Mouse (Mus musculus) neural tube, embryonic 12.5 days (tissue): Measurements from ENCODE around the gene Map3k5. TPM values are rescaled to one million over a fixed set of nuclear protein-coding genes. Genes with fewer than 3 reads are reported as not detected.
A peak's percentile ranks its signal among the peaks of the same experiment; 100 is the strongest.

Experiments used
- ATAC-seq: fragments of 200-750 bp; cut with Nextera tagmentation; 2 replicates; pipeline ENCODE4 v1.8.0; 2017; ENCODE audit warnings: low read depth, mild to moderate bottlenecking, moderate TSS enrichment, moderate library complexity; ENCODE audit not compliant: low FRiP score
- H3K27ac ChIP-seq: fragments of 300-500 bp; sonication (generic); 2 replicates; pipeline ENCODE4 v1.5.1; 2016
- H3K27me3 ChIP-seq: fragments of 300-500 bp; sonication (generic); replicated peaks from 2 replicates; pipeline ENCODE4 v1.6.1; 2016; ENCODE audit warnings: mild to moderate bottlenecking
- H3K36me3 ChIP-seq: fragments of 300-500 bp; sonication (generic); 2 replicates; pipeline ENCODE4 v1.6.1; 2016; ENCODE audit warnings: mild to moderate bottlenecking
- H3K4me1 ChIP-seq: fragments of 300-500 bp; sonication (generic); 2 replicates; pipeline ENCODE4 v1.6.1; 2016
- H3K4me2 ChIP-seq: fragments of 300-500 bp; sonication (generic); replicated peaks from 2 replicates; pipeline ENCODE4 v1.6.1; 2016; ENCODE audit warnings: mild to moderate bottlenecking
- H3K4me3 ChIP-seq: fragments of 300-500 bp; sonication (generic); 2 replicates; pipeline ENCODE4 v1.5.1; 2016
- H3K9ac ChIP-seq: fragments of 300-500 bp; sonication (generic); 2 replicates; pipeline ENCODE4 v1.6.1; 2016; ENCODE audit warnings: mild to moderate bottlenecking
- H3K9me3 ChIP-seq: fragments of 300-500 bp; sonication (generic); 2 replicates; pipeline ENCODE4 v1.6.1; 2016; ENCODE audit warnings: mild to moderate bottlenecking
- WGBS: fragments of 180-500 bp; shearing (Covaris S2); methylation state at CpG from one replicate; pipeline ENCODE4 v1.1.7; 2016; 5-methylcytosine and 5-hydroxymethylcytosine counted together
- polyA plus RNA-seq: library from polyadenylated mRNA; unstranded; fragments of >200 nt; fragmentation: Nextera tagmentation; extraction: Ambion mirVana; gene quantifications from 2 replicates; pipeline ENCODE4 v1.2.1, GENCODE M21; 2016

Gene Map3k5
- polyA plus RNA-seq, 1 experiment from 2014 or later, result 1.1 TPM

DNA sequence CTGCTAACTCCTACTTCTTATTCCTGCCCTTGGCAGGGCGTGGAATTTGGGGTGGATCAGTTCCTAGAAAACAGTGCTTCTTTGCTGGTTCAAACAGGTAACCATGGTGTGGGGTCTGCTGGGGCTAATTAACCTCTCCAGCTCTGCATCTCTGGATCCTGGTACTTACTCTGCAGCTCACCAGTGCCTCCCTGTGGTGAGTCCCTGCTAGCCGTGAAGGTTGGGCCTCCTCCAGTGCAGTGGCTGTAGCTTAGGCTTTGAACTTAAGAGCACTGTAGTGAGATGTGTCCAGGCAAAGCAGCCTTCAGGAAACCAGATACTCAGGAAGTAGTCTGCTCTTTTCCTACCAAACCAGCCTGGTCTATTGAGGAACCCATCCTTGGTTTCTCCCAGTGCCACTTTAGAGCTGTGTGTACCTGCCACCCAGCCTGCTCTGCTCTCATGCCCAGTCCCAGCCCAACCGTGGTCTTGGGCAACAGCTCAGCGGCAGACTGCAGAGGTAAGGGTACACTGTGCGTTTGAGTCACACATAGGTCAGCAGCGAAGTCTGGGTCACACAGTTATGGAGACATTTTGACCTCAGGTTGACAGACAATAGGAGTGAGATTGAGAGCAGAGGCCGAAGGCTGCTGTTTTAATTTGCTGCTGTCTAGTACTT is 139.1 kb downstream of the Map3k5 start:
- WGBS, result 67% methylated on average over 7 of the region's 7 CpGs
- Histone ChIP-seq H3K9me3 (no peaks in the 10 kb centered on the region), H3K27ac (no peak overlapping the region), H3K27me3 (no peaks in the 10 kb centered on the region), H3K4me3 (no peak overlapping the region), H3K36me3 (no peaks in the 10 kb centered on the region), H3K9ac (no peak overlapping the region), H3K4me1 (no peaks in the 10 kb centered on the region), H3K4me2 (no peak overlapping the region)
- 0 out of 2 replicates have a peak, but pooled peaks have one; percentile 61 for ATAC-seq

DNA sequence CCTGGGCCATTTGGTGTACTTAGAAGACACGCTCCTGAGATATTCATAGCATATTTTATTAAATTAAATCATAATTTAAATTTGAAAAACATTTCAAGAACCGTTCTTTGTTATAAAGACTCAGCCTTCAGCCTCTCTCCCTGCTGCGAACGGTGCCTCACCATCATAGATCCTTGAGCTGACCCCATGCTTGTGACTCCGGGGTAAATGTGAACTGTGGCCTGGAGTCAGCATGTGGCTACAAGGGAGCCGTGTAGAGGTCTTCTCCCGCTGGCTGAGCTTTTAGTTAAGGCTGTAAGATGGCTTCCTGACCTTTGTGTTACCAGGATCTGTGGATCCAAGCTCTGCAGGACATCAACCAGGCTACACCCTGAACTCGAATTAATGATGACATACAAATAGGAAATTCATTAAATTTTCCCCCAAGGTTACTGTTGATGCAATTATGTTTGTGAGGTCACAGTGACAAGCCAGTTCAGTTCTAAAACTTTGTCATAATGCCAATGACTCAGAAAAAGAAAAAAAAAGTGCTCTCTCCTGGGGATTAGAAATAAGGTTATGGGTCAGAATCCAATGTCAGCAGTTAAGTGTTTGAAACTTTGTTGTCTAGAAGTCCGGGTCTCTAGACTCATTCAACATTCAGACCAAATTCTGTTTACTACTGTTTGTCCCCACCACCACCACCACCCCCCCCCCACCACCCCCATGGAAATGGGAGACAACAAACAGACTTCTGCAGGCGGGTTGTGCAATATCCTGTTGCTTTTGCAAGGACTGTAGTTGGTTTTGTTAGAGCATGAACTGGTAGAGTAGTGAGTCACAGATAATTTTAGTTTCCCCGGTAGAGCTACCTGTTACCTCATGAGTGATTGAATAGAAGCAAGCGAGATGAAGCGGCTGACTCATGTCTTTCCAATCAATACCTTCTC is 142.5 kb downstream of the Map3k5 start:
- no peak overlapping the region for H3K27ac ChIP-seq
- no peak for ATAC-seq
- H3K36me3 ChIP-seq, result no peaks in the 10 kb centered on the region
- H3K9me3 ChIP-seq, result no peaks in the 10 kb centered on the region
- H3K27me3 ChIP-seq, result no peaks in the 10 kb centered on the region
- WGBS, result 80% methylated on average over 13 of the region's 13 CpGs
- no peak overlapping the region for H3K4me2 ChIP-seq
- H3K4me1 ChIP-seq, result no peaks in the 10 kb centered on the region
- H3K9ac ChIP-seq, result no peak overlapping the region
- no peak overlapping the region for H3K4me3 ChIP-seq

DNA sequence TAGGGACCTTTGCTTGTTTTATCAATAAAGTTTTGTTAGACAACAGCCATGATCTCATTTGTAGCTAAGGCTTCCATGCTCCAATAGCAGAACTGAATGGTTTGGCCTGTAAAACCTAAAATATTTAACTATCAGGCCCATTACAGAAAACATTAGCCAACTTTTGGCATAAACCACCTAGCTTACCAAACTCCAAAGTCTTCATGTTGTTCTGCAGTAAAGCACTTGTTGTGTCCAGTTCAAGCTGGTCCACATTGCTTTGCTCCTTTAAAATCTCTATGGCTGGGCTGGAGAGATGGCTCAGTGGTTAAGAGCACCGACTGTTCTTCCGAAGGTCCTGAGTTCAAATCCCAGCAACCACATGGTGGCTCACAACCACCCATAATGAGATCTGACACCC is 144.1 kb downstream of the Map3k5 start:
- ATAC-seq, result no peak
- Histone ChIP-seq H3K4me1 (no peaks in the 10 kb centered on the region), H3K4me3 (no peak overlapping the region), H3K4me2 (no peak overlapping the region), H3K9me3 (no peaks in the 10 kb centered on the region), H3K27me3 (no peaks in the 10 kb centered on the region), H3K9ac (no peak overlapping the region), H3K36me3 (no peaks in the 10 kb centered on the region), H3K27ac (no peak overlapping the region)
- 94% methylated on average over 2 of the region's 2 CpGs for WGBS

DNA sequence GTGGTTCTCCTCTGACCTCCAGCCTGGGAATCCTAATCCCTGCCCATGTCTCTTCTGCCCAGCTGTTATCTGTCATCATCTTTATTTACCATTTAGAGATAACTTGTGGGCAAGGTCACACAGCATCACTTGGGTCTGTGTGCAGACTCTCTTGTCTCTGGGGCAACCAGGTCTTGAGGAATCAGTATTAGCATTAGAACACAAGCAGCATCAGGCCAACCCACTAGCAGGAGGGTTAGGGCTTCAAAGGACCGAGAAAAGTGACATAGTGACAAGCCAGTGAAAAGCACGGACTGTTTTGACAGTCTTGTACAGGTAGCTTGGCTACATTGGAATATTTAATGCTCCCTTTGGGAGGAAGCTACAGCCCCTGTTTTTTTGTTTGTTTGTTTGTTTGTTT is 153.6 kb downstream of the Map3k5 start:
- no peak overlapping the region for H3K27ac ChIP-seq
- H3K4me1 ChIP-seq, result no peaks in the 10 kb centered on the region
- no peaks in the 10 kb centered on the region for H3K36me3 ChIP-seq
- no peaks in the 10 kb centered on the region for H3K27me3 ChIP-seq
- H3K9ac ChIP-seq, result no peak overlapping the region
- 75% methylated on average over 2 of the region's 2 CpGs for WGBS
- no peaks in the 10 kb centered on the region for H3K9me3 ChIP-seq
- H3K4me3 ChIP-seq, result no peak overlapping the region
- ATAC-seq, result no peak
- H3K4me2 ChIP-seq, result no peak overlapping the region

DNA sequence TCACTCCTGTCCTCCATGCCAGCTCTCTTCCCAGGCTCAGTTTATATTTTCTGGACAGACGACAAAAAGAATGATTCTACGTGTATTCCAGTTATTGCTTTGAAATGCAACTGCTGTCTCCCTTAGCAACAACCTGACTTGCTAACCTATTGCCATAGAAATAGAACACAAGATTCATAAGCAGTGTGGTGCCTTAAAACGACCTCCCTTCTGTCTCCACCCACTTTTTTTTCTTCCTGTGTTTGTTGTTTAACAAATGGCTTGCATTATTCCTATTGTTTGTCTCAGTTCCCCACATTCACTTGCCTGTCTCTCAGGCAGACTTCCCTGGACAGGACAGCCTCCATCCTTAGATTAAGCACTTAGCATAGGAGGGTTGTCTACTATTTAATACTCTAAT is 154.8 kb downstream of the Map3k5 start:
- Histone ChIP-seq H3K27me3 (no peaks in the 10 kb centered on the region), H3K9me3 (no peaks in the 10 kb centered on the region), H3K4me1 (no peaks in the 10 kb centered on the region), H3K4me2 (no peak overlapping the region), H3K9ac (no peak overlapping the region), H3K4me3 (no peak overlapping the region), H3K36me3 (no peaks in the 10 kb centered on the region), H3K27ac (no peak overlapping the region)
- ATAC-seq, result no peak
- 66% methylated on average over 3 of the region's 3 CpGs for WGBS

DNA sequence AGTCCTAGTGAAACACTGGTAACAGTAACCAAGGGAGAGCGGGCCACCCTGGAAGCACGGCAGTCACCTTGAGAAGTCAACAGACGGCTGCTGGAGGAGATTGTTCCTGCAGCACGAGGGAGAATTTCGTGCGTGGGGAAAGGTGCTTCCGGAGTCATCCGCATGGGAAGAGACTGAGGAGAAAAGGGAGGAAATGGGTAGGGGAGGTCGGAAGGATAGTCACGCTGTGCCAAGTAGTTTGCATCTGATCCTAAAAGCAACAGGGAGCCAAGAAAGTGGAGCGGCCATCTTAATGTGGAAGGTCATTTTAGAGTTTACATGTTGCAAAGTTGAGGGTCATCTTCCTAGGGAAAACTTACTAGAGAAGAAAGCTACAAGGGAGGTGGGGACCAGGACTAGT is 155.9 kb downstream of the Map3k5 start:
- Histone ChIP-seq H3K36me3 (no peaks in the 10 kb centered on the region), H3K4me2 (no peak overlapping the region), H3K4me1 (no peaks in the 10 kb centered on the region), H3K27ac (no peak overlapping the region), H3K9me3 (no peaks in the 10 kb centered on the region), H3K4me3 (no peak overlapping the region), H3K27me3 (no peaks in the 10 kb centered on the region), H3K9ac (no peak overlapping the region)
- WGBS, result 93% methylated on average over 11 of the region's 11 CpGs
- ATAC-seq, result no peak

DNA sequence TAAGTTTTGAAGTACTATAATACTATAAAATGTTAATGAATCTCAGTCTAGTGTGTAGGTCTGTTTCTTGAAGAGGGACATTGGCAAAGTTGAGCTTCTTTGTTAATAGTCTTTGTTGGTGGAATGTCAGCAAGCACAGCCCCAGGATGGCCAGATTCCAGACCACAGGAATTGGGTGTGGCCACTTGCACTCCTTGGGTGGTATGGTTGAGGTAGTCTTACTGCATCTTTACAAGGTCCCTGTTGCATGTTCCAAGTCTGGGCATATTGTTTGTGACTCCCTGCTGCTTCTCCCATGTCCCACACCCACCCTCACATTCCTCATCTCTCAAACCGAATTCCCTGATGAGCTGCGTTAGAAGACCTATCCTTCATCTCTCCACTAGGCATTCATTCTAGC is 157.1 kb downstream of the Map3k5 start:
- ATAC-seq, result no peak
- 91% methylated on average over 2 of the region's 2 CpGs for WGBS
- H3K36me3 ChIP-seq, result no peaks in the 10 kb centered on the region
- H3K4me1 ChIP-seq, result no peaks in the 10 kb centered on the region
- H3K4me3 ChIP-seq, result no peak overlapping the region
- no peak overlapping the region for H3K9ac ChIP-seq
- no peaks in the 10 kb centered on the region for H3K9me3 ChIP-seq
- no peaks in the 10 kb centered on the region for H3K27me3 ChIP-seq
- H3K27ac ChIP-seq, result no peak overlapping the region
- H3K4me2 ChIP-seq, result no peak overlapping the region

DNA sequence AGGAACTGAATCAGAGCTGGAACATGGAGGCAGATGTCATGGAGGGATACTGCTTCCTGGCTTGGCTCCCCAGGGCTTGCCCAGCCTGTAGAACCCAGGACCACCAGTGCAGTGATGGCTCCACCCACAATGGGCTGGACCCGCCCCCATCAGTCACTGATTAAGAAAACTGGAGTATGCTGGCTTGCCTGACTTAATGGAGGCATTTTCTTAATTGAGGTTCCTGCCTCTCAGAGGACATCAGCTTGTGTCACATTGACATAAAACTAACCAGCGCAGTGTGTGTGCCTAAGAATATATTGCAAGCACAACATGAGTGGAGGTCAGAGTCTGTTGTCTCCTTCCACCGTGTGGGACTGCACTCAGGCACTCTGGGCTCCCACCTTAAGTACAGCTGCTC is 158.1 kb downstream of the Map3k5 start:
- no peak overlapping the region for H3K4me3 ChIP-seq
- no peak overlapping the region for H3K4me2 ChIP-seq
- 84% methylated on average over 3 of the region's 3 CpGs for WGBS
- no peaks in the 10 kb centered on the region for H3K4me1 ChIP-seq
- no peak for ATAC-seq
- no peak overlapping the region for H3K9ac ChIP-seq
- no peaks in the 10 kb centered on the region for H3K36me3 ChIP-seq
- no peak overlapping the region for H3K27ac ChIP-seq
- no peaks in the 10 kb centered on the region for H3K27me3 ChIP-seq
- no peaks in the 10 kb centered on the region for H3K9me3 ChIP-seq

DNA sequence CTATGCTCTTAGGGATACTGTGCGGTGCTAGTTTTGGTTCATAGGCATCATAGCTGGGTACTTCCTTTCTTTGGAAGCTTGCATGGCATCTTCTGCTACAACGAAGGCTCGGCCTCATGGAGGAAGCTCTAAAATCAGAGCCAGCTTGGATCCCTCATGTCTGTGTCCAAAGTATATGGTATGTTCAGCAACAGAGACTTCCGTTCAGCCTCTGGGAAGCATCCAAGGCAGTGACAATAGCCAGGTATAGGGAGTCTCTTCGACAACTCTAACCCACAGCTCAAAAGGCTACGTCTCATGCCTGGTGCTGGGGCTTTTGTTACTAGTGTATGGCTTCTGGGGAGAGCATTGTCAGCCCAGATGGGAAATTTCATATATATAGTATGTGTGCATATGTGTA is 167.2 kb downstream of the Map3k5 start:
- 93% methylated on average over 6 of the region's 6 CpGs for WGBS
- no peaks in the 10 kb centered on the region for H3K27me3 ChIP-seq
- H3K9ac ChIP-seq, result no peak overlapping the region
- H3K36me3 ChIP-seq, result no peaks in the 10 kb centered on the region
- H3K4me1 ChIP-seq, result no peaks in the 10 kb centered on the region
- no peak for ATAC-seq
- no peak overlapping the region for H3K4me2 ChIP-seq
- no peak overlapping the region for H3K4me3 ChIP-seq
- no peaks in the 10 kb centered on the region for H3K9me3 ChIP-seq
- no peak overlapping the region for H3K27ac ChIP-seq

DNA sequence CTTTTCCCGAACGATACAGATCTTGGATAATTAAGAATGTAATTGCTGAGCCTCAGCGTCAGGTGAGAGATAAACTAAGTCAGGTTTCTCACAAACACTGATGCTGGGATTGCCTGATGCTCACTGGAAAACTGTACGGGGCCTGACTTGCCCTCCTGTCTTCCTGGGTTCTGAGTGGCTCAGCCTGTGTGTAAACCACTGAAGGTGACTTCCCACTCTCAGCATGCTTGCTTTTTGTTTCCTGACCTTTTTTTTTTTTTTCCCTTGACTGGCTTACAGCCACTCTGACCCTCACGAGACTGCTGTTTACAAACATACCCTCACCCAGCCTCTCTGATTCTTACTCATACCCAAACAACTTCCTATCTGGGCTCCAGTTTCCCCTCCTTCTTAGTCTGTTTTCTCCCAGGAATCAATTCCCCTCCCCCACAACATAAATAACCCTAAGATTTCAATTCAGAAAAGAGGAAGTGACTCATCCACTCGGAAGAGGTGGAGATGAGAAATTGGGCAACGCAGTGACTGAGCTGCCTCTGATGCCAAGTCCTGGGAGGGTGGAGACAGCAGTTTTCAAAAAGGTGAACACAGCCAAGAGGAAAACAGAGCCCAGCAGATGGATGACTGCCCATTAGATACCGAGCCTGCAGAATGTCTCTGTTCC is 170.1 kb downstream of the Map3k5 start:
- no peak for ATAC-seq
- 80% methylated on average over 8 of the region's 8 CpGs for WGBS

DNA sequence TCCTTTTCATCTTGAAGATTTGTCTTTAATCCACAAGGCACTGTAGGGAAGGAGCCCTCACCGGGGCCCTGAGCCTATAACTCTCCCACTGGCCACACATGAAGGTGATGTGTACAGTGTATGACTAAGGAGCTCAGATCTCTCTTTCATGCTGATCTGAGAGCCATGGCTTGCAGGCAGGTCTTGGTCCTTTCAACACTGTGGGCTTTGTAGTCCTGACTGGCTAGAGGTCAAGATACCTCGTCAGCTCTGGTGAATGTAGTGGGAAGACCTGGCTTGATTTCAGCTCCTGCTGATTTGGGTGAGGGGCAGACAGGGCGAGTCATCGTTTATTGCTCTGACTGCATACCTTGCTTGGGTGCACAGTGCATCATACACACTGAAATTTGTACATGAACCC is 171.3 kb downstream of the Map3k5 start:
- no peak overlapping the region for H3K9ac ChIP-seq
- no peaks in the 10 kb centered on the region for H3K36me3 ChIP-seq
- H3K9me3 ChIP-seq, result no peaks in the 10 kb centered on the region
- no peak overlapping the region for H3K4me2 ChIP-seq
- no peak overlapping the region for H3K27ac ChIP-seq
- no peaks in the 10 kb centered on the region for H3K27me3 ChIP-seq
- H3K4me1 ChIP-seq, result no peaks in the 10 kb centered on the region
- no peak overlapping the region for H3K4me3 ChIP-seq
- no peak for ATAC-seq
- 83% methylated on average over 4 of the region's 4 CpGs for WGBS

More for the DNA sequence above, 170.1 kb downstream of the Map3k5 start:
- no peaks in the 10 kb centered on the region for H3K36me3 ChIP-seq
- no peaks in the 10 kb centered on the region for H3K27me3 ChIP-seq
- no peak overlapping the region for H3K4me3 ChIP-seq
- H3K4me1 ChIP-seq, result no peaks in the 10 kb centered on the region
- no peak overlapping the region for H3K9ac ChIP-seq
- H3K4me2 ChIP-seq, result no peak overlapping the region
- H3K27ac ChIP-seq, result no peak overlapping the region
- no peaks in the 10 kb centered on the region for H3K9me3 ChIP-seq

DNA sequence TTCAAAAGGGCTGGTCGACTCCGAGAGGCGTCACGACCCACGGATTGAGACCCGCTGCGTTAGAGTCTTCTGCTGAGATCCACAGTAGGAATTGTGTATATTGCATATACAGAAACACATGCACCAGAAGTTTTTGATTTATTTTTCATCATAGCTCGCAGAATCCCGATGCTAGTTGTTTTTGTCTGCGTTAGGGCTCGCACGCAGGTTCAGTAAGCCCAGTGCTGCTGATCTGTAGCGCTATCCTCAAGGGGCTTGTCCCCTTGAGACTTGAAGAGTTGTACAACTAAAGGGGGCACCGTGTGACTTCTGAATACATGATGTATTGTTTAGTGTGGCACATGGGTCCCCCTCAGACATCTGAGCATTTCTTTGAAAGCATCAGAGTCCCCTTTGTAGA is 172.8 kb downstream of the Map3k5 start:
- H3K9me3 ChIP-seq, result no peaks in the 10 kb centered on the region
- no peak overlapping the region for H3K27ac ChIP-seq
- WGBS, result 94% methylated on average over 14 of the region's 14 CpGs
- no peaks in the 10 kb centered on the region for H3K27me3 ChIP-seq
- no peak overlapping the region for H3K4me2 ChIP-seq
- no peaks in the 10 kb centered on the region for H3K4me1 ChIP-seq
- ATAC-seq, result no peak
- H3K36me3 ChIP-seq, result no peaks in the 10 kb centered on the region
- H3K4me3 ChIP-seq, result no peak overlapping the region
- no peak overlapping the region for H3K9ac ChIP-seq
